Mouse (Mus musculus) splenic B cell, adult 2 months (primary cell): Measurements from ENCODE around the gene Usp48.

Source experiments
- DNase-seq: peaks from one replicate; pipeline ENCODE4 v3.0.0-alpha.2; 2011; ENCODE audit warnings: low read depth, low spot score
- H3K27me3 ChIP-seq: 2 replicates; pipeline ENCODE4 v1.6.1; 2012; ENCODE audit warnings: mild to moderate bottlenecking, low read length, moderate library complexity, mixed read lengths; ENCODE audit not compliant: control insufficient read depth, poor library complexity, insufficient read depth, severe bottlenecking
- H3K36me3 ChIP-seq: 2 replicates; pipeline ENCODE4 v1.6.1; 2012; ENCODE audit warnings: mild to moderate bottlenecking, low read length, moderate library complexity, mixed read lengths; ENCODE audit not compliant: control insufficient read depth, poor library complexity, insufficient read depth, severe bottlenecking

Usp48 gene

DNA sequence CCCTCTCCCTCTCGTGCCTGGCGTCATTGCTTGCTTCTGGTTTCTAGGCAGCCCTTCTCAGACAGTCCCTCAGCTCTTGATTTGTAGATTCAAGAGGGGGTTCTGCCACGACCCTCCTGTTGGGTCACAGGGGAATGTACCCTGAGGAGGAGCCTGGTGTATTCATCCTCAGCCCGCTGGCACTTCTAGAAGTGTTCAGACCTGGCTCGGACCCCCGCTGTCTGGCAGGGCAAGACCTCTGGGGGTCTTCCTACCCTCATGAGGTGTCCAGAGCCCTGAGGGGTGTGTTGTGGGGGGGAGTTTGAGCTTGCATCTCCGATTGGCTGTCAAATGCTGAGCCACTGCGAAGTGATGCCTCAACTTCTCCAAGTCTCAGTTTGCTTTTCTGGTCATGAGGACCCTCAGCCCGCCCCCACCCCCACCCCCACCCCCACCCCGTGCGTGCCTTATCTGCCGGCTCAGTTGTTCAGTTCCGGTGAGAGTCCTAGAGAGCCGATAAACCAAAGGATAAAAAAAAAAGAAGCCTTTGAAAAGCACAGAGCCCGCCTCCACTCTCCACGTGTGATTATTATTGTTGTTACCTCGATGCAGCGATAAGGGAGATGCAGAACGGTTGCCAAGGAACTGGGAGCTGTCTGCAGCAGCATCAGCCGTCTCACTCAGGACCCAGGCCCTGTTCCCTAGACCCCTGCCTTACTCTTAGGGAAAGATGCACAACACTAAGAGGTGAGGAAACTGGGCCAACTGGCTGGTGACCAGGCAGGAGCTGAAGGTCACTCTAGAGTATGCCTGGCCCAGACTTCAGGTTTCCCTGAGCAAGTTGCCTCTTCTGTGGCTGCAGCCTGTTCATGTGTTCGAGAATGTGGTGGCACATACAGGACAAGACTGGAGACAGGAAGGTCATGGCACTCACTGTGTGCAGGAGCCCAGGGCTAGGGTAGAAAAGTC lies 106.0 kb downstream of the Usp48 start:
- Histone ChIP-seq H3K36me3 (no peaks in the 10 kb centered on the region), H3K27me3 (no peaks in the 10 kb centered on the region)
- DNase-seq, result no peak

DNA sequence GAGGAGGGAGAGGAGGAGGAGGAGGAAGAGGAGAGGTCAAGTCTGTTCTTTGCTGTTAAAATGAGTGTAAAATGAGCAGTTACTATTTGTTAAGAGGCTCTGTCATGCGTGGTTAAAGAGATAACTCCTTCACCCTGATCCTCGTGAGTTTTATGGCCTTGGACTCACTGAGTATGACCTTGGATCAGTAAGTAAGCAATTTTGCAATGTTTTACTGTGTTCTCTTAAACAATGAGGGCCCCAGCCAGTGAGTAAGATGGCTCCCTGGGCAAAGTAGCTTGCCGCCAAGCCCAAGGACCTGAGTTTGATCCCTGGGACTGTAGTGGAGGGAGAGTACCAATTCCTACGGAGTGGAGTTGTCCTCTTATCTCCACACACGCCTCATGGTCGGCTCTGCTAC lies 107.4 kb downstream of the Usp48 start:
- Histone ChIP-seq H3K27me3 (no peaks in the 10 kb centered on the region), H3K36me3 (no peaks in the 10 kb centered on the region)
- DNase-seq, result no peak

DNA sequence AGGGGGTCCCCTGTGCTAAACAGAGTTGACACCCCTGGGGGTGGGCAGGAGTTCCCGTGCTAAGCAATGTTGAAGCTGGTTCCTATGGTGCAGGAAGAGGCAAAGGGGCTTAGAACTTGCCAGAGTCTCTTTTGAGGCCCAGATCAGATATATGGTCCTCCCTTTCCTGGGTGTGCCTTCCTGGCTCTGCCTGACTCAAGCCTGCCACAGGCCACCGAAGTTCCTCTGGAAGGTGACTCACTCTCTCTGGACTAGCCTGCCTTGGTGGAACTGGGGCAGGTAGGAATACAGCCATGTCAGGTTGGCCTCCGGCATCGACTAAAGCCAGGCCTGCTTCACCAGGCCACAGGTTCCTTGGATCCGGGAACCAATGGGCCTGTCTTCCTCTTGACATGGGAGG lies 109.5 kb downstream of the Usp48 start:
- Histone ChIP-seq H3K36me3 (no peaks in the 10 kb centered on the region), H3K27me3 (no peaks in the 10 kb centered on the region)
- no peak for DNase-seq

DNA sequence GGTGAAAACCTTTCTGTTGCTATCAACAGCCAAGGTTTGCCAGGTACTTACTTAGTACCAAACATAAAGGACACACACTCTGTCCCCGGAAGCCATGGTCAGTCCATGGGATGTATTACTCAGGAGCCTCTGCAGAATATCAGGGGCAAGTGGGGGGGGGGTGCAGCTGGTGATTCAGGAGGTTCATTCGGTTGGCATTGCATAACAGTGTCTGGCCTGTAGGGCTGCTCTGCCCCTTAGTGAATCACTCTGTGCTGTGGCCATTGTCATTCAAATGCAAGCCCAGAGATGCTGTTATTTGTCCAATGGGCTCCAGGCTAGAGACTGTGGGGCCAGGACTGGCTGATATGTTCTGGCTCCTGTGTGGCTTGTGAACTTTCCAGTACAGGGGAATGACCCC lies 111.0 kb downstream of the Usp48 start:
- no peak for DNase-seq
- no peaks in the 10 kb centered on the region for H3K36me3 ChIP-seq
- no peaks in the 10 kb centered on the region for H3K27me3 ChIP-seq

DNA sequence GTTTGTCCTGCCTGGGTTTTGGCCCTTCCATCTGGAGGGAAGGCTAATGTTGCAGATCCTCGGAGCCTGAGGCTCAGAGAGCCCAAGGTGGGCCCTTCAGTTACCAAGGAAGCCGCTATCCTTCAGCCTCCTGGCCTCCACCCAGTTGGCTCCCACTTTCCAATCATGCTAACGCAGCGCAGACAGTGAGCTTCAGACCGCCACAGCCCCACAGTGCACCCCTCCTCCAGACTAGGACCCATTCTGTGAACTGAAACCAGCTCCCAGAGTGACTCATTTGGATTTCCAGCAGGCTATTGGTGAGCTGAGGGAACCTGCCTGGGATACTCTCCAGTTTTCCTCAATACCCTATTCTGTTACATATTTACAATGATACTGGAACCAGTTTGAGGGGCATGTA lies 111.8 kb downstream of the Usp48 start:
- no peaks in the 10 kb centered on the region for H3K27me3 ChIP-seq
- H3K36me3 ChIP-seq, result no peaks in the 10 kb centered on the region
- no peak for DNase-seq

DNA sequence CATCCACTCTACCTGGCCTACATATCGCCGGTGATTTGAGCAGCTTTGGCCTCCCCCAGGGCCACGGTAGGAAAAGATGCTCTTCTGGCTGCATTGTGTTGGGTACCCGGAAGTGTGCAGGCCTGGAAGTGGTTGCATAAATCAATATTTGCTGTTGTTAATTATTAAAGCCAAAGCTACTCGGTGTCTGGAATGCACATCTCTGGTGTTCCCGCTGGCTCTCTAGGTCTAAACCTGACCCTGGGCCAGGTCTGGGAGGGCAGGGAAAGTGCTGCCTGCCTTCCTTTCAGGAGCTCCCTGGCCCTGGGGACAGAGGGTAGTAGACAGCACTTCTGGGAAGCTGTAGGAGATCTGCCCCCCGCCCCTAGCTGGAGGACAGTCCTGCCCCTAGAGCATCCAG lies 113.0 kb downstream of the Usp48 start:
- Histone ChIP-seq H3K36me3 (no peaks in the 10 kb centered on the region), H3K27me3 (no peaks in the 10 kb centered on the region)
- no peak for DNase-seq

DNA sequence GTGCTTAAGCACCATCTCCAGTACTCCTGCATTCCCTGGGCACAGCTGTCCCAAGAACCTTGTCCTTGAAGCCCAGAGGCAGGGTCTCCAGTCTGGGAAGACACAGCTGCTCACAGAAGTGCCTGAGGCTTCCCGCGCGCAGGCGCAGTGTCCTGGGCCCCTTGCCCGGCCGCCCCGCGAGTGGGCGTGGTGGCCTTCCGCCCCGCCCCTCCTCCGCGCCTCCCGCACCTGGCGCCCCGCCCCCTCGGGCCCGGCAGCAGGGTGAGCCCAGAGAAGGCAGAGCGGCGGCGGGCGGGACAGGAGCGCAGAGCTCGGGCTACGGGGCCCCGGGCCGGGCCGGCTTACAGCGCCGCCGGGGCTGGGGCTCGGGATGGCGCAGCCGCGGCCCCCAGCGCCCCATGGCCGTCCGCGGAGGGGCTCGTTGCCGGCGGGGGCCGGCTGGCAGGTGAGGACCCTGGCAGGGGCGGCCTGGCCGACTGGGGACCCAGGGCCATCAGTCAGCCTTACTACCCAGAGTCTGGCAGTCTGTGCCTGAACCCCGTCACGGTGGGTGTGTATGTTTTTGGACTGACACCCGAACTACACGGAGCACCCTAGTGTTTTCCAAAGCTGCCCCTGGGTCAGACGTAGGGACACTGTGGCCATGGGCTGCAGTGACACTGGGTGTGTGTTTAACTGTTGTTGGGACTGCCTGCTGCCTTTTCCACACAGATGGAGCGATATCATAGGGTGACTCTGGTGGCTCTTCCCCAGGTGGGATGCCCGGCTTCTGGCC lies 113.8 kb downstream of the Usp48 start:
- H3K36me3 ChIP-seq, result no peaks in the 10 kb centered on the region
- peak; percentile 74 for DNase-seq
- no peaks in the 10 kb centered on the region for H3K27me3 ChIP-seq
